Mouse (Mus musculus) heart, embryonic 15.5 days (tissue): Measurements from ENCODE around the gene Usp17lb. TPM values are rescaled to one million over a fixed set of nuclear protein-coding genes. Genes with fewer than 3 reads are reported as not detected.
"Not testable (repeated sequence)": the region's sequence is repeated elsewhere in the genome, so short reads cannot be mapped to it uniquely, and the experiment has no call there.

Source experiments
- ATAC-seq: fragments of 200-750 bp; cut with Nextera tagmentation; replicated peaks from 2 replicates; pipeline ENCODE4 v1.8.0; 2017; ENCODE audit warnings: low read depth, moderate TSS enrichment; ENCODE audit not compliant: insufficient number of reproducible peaks, insufficient read depth, low FRiP score
- H3K27ac ChIP-seq: fragments of 300-500 bp; sonication (generic); 2 replicates; pipeline ENCODE4 v1.5.1; 2015; ENCODE audit warnings: mild to moderate bottlenecking, inconsistent platforms
- H3K27me3 ChIP-seq: fragments of 300-500 bp; sonication (generic); 2 replicates; pipeline ENCODE4 v1.6.1; 2015; ENCODE audit warnings: inconsistent platforms
- H3K36me3 ChIP-seq: fragments of 300-500 bp; sonication (generic); 2 replicates; pipeline ENCODE4 v1.6.1; 2015; ENCODE audit warnings: mild to moderate bottlenecking, inconsistent platforms
- H3K4me1 ChIP-seq: fragments of 300-500 bp; sonication (generic); replicated peaks from 2 replicates; pipeline ENCODE4 v1.6.1; 2015; ENCODE audit warnings: inconsistent platforms
- H3K4me2 ChIP-seq: fragments of 300-500 bp; sonication (generic); 2 replicates; pipeline ENCODE4 v1.6.1; 2015; ENCODE audit warnings: inconsistent platforms, mild to moderate bottlenecking, moderate library complexity
- H3K4me3 ChIP-seq: fragments of 300-500 bp; sonication (generic); 2 replicates; pipeline ENCODE4 v1.5.1; 2015; ENCODE audit warnings: mild to moderate bottlenecking, inconsistent platforms
- H3K9ac ChIP-seq: fragments of 300-500 bp; sonication (generic); 2 replicates; pipeline ENCODE4 v1.6.1; 2015; ENCODE audit warnings: mild to moderate bottlenecking, inconsistent platforms
- H3K9me3 ChIP-seq: fragments of 300-500 bp; sonication (generic); replicated peaks from 2 replicates; pipeline ENCODE4 v1.6.1; 2016; ENCODE audit warnings: inconsistent platforms
- WGBS: fragments of 180-500 bp; shearing (Covaris S2); methylation state at CpG from one replicate; pipeline ENCODE4 v1.1.7; 2015; ENCODE audit warnings: mixed read lengths; 5-methylcytosine and 5-hydroxymethylcytosine counted together
- polyA plus RNA-seq: library from polyadenylated mRNA; unstranded; fragments of >200 nt; fragmentation: Nextera tagmentation; extraction: Ambion mirVana; gene quantifications from 2 replicates; pipeline ENCODE4 v1.2.1, GENCODE M21; 2015

Gene Usp17lb
- not detected in 2 replicates for polyA plus RNA-seq

- H3K4me1 ChIP-seq: no peaks in the 10 kb centered on the region
- H3K9me3 ChIP-seq: no peaks in the 10 kb centered on the region
- H3K36me3 ChIP-seq: no peaks in the 10 kb centered on the region
- WGBS: 51% methylated on average over 1 of the region's 1 CpGs
- H3K4me3 ChIP-seq: no peak within 1 kb of the TSS
- ATAC-seq: no peak
- no peak within 1 kb of the TSS for H3K4me2 ChIP-seq
- H3K27ac ChIP-seq: no peak within 1 kb of the TSS
- no peaks in the 10 kb centered on the region for H3K27me3 ChIP-seq
- no peak within 1 kb of the TSS for H3K9ac ChIP-seq
Measured at GRCm38 (mm10) chr7:104842503-104842902, at the start of gene Usp17lb. Usp17lb (minus strand) TSS chr7:104842603.

- Histone ChIP-seq H3K27me3 (no peaks in the 10 kb centered on the region), H3K9me3 (no peaks in the 10 kb centered on the region), H3K9ac (no peak within 1 kb of the TSS), H3K4me3 (no peak within 1 kb of the TSS), H3K27ac (no peak within 1 kb of the TSS), H3K4me2 (no peak within 1 kb of the TSS), H3K4me1 (no peaks in the 10 kb centered on the region), H3K36me3 (no peaks in the 10 kb centered on the region)
- WGBS: 23% methylated on average over 1 of the region's 1 CpGs
- no peak for ATAC-seq
Measured at GRCm38 (mm10) chr7:104877731-104878130, 35.3 kb upstream of the Usp17lb start, which contains the start of gene Olfr665. Olfr665 (plus strand) TSS chr7:104878031.

GRCm38 (mm10) chr7:104861381-104861780 is 19.0 kb upstream of the Usp17lb start:
- Histone ChIP-seq H3K27ac (no peak overlapping the region), H3K9me3 (no peaks in the 10 kb centered on the region), H3K4me3 (no peak overlapping the region), H3K36me3 (no peaks in the 10 kb centered on the region), H3K4me1 (no peaks in the 10 kb centered on the region), H3K4me2 (no peak overlapping the region), H3K27me3 (no peaks in the 10 kb centered on the region), H3K9ac (no peak overlapping the region)
- 68% methylated on average over 3 of the region's 3 CpGs for WGBS
- ATAC-seq: no peak

- H3K4me1 ChIP-seq: no peaks in the 10 kb centered on the region
- no peak for ATAC-seq
- whole genome bisulfite sequencing: 71% methylated on average over 1 of the region's 1 CpGs
- H3K4me3 ChIP-seq: no peak overlapping the region
- no peaks in the 10 kb centered on the region for H3K27me3 ChIP-seq
- H3K27ac ChIP-seq: no peak overlapping the region
- no peaks in the 10 kb centered on the region for H3K36me3 ChIP-seq
- no peak overlapping the region for H3K4me2 ChIP-seq
- H3K9ac ChIP-seq: no peak overlapping the region
- H3K9me3 ChIP-seq: no peaks in the 10 kb centered on the region
Measured at GRCm38 (mm10) chr7:104857683-104858082, 15.3 kb upstream of the Usp17lb start.

- WGBS: 68% methylated on average over 2 of the region's 2 CpGs
- H3K27ac ChIP-seq: not testable (repeated sequence)
Measured at GRCm38 (mm10) chr7:104856709-104857108, 14.3 kb upstream of the Usp17lb start, which contains the start of gene Usp17la. Usp17la (plus strand) TSS chr7:104857009.

GRCm38 (mm10) chr7:104855248-104855750 is 12.9 kb upstream of the Usp17lb start:
- 73% methylated on average over 3 of the region's 3 CpGs for WGBS

More at GRCm38 (mm10) chr7:104856709-104857108, 14.3 kb upstream of the Usp17lb start, which contains the start of gene Usp17la:
- not testable (repeated sequence) for H3K9me3 ChIP-seq, H3K4me1 ChIP-seq, H3K4me2 ChIP-seq, H3K27me3 ChIP-seq, ATAC-seq, H3K36me3 ChIP-seq, H3K9ac ChIP-seq, H3K4me3 ChIP-seq

GRCm38 (mm10) chr7:104851546-104851945 is 9.1 kb upstream of the Usp17lb start:
- H3K9ac ChIP-seq, H3K4me3 ChIP-seq, H3K4me2 ChIP-seq, H3K36me3 ChIP-seq, H3K4me1 ChIP-seq, H3K27me3 ChIP-seq, H3K27ac ChIP-seq, ATAC-seq, H3K9me3 ChIP-seq: not testable (repeated sequence)
- 80% methylated on average over 2 of the region's 2 CpGs for WGBS

More at GRCm38 (mm10) chr7:104855248-104855750, 12.9 kb upstream of the Usp17lb start:
- no peak for ATAC-seq
- H3K27ac ChIP-seq: no peak overlapping the region
- H3K4me3 ChIP-seq: no peak overlapping the region
- no peaks in the 10 kb centered on the region for H3K27me3 ChIP-seq
- H3K9ac ChIP-seq: no peak overlapping the region
- no peaks in the 10 kb centered on the region for H3K36me3 ChIP-seq
- H3K4me2 ChIP-seq: no peak overlapping the region
- H3K4me1 ChIP-seq: no peaks in the 10 kb centered on the region
- no peaks in the 10 kb centered on the region for H3K9me3 ChIP-seq

- no peaks in the 10 kb centered on the region for H3K27me3 ChIP-seq
- no peak for ATAC-seq
- WGBS: 71% methylated on average over 1 of the region's 1 CpGs
- no peak overlapping the region for H3K9ac ChIP-seq
- no peaks in the 10 kb centered on the region for H3K9me3 ChIP-seq
- no peaks in the 10 kb centered on the region for H3K4me1 ChIP-seq
- H3K27ac ChIP-seq: no peak overlapping the region
- no peak overlapping the region for H3K4me2 ChIP-seq
- H3K4me3 ChIP-seq: no peak overlapping the region
- H3K36me3 ChIP-seq: no peaks in the 10 kb centered on the region
Measured at GRCm38 (mm10) chr7:104843731-104844287, 1.4 kb upstream of the Usp17lb start.

- not testable (repeated sequence) for H3K4me2 ChIP-seq, ATAC-seq, H3K4me3 ChIP-seq, H3K9me3 ChIP-seq, H3K36me3 ChIP-seq, H3K4me1 ChIP-seq, H3K27ac ChIP-seq, H3K27me3 ChIP-seq, H3K9ac ChIP-seq
- 68% methylated on average over 8 of the region's 8 CpGs for WGBS
Measured at GRCm38 (mm10) chr7:104810335-104810734, 32.1 kb downstream of the Usp17lb start.

- H3K4me3 ChIP-seq: no peak overlapping the region
- H3K4me1 ChIP-seq: no peaks in the 10 kb centered on the region
- no peak overlapping the region for H3K27ac ChIP-seq
- no peaks in the 10 kb centered on the region for H3K9me3 ChIP-seq
- H3K27me3 ChIP-seq: no peaks in the 10 kb centered on the region
- no peaks in the 10 kb centered on the region for H3K36me3 ChIP-seq
- 66% methylated on average over 1 of the region's 1 CpGs for WGBS
- H3K4me2 ChIP-seq: no peak overlapping the region
- no peak for ATAC-seq
- H3K9ac ChIP-seq: no peak overlapping the region
Measured at GRCm38 (mm10) chr7:104790796-104791195, 51.6 kb downstream of the Usp17lb start.
